Mouse (Mus musculus) left cerebral cortex, postnatal 10 days (tissue): ENCODE data around the gene Il27ra. TPM values are rescaled to one million over a fixed set of nuclear protein-coding genes. Genes with fewer than 3 reads are reported as not detected.
A peak's percentile ranks its signal among the peaks of the same experiment; 100 is the strongest.
"Not testable (repeated sequence)": the region's sequence is repeated elsewhere in the genome, so short reads cannot be mapped to it uniquely, and the experiment has no call there.

Experiments
- DNase-seq, 2 experiments: peaks; one replicate each; pipeline ENCODE4 v3.0.0; 2021 to 2022; ENCODE audit warnings: low spot score in 2 of 2, mixed read lengths in 1 of 2; ENCODE audit errors: extremely low spot score in 1 of 2
- intact Hi-C: fragments of 180-260 bp; cut with DNase I; formaldehyde crosslinking; loops from one replicate; pipeline ENCODE4 v1.15.1; 2025
- total RNA-seq, 2 experiments: library from RNA; stranded (reverse); gene quantifications; 2 replicates each; pipeline ENCODE4 v1.2.3; 2021

Il27ra gene
- total RNA-seq, 2 experiments from 2014 or later, result 0.86 to 1.0 TPM

- DNase-seq, result no peak
- intact Hi-C loops, result no loop called here
Observed at GRCm38 (mm10) chr8:84002957-84003611, 39.3 kb downstream of the Il27ra start.

- intact Hi-C loops, result no loop called here
- DNase-seq, result peak in 1 of 2 experiments; percentile 47
Observed at GRCm38 (mm10) chr8:84001281-84002000, 40.9 kb downstream of the Il27ra start, which contains the start of gene 1700067K01Rik. Gene 1700067K01Rik, plus strand, starts transcription at chr8:84001502.

DNA sequence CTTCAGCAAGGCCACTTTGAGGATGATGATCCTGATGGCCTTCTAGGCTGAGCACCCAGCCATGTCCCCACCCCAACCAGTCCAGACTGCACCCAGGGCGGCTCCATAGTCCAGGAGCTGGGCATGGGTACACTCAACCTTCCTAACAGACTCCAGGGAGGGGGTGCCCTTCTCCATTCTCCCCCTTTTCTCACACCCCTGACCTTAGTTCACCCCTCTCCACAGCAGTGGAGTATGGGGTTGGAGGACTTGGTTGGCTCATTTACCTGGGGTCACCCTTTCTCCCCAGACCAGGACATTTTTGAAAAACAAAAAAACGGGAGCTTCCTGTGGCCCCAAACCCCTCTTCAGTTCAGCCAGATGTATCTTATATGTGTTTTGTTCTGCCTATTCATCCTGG is 42.6 kb downstream of the Il27ra start:
- DNase-seq, result no peak
- intact Hi-C loops, result no loop called here

GRCm38 (mm10) chr8:83999057-83999705 is 43.2 kb downstream of the Il27ra start:
- DNase-seq, result no peak
- intact Hi-C loops, result no loop called here

DNA sequence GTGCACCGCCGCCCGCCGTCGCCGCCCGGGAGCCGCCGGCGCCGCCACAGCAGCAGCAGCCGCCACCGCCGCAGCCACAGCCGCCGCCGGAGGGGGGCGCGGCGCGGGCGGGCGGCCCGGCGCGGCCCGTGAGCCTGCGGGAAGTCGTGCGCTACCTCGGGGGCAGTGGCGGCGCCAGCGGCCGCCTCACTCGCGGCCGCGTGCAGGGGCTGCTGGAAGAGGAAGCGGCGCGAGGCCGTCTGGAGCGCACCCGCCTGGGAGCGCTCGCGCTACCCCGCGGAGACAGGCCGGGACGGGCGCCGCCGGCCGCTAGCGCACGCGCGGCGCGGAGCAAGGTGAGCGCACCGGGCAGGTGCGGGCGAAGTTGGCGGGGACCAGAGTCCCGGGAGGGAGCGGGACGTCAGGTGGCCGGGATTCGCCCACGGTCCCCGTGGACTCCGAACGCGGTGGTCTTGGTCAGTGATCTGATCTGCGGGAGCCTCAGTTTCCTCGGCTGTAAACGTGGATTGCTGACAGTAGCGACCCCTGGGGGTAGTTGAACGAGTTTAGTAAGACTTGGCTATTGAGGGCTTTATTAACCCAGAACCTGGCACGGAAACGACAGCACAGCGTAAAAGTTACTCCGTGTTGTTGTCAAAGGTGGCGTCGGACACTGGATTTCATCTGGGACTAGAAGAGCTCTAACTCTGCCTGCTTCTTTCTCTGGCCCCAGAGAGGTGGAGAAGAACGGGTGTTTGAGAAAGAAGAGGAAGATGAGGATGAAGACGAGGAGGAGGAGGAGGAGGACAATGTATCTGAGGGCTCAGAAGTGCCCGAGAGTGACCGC is 43.9 kb downstream of the Il27ra start:
- peak in 1 of 2 experiments; percentile 74 for DNase-seq
- intact Hi-C loops, result no loop called here

DNA sequence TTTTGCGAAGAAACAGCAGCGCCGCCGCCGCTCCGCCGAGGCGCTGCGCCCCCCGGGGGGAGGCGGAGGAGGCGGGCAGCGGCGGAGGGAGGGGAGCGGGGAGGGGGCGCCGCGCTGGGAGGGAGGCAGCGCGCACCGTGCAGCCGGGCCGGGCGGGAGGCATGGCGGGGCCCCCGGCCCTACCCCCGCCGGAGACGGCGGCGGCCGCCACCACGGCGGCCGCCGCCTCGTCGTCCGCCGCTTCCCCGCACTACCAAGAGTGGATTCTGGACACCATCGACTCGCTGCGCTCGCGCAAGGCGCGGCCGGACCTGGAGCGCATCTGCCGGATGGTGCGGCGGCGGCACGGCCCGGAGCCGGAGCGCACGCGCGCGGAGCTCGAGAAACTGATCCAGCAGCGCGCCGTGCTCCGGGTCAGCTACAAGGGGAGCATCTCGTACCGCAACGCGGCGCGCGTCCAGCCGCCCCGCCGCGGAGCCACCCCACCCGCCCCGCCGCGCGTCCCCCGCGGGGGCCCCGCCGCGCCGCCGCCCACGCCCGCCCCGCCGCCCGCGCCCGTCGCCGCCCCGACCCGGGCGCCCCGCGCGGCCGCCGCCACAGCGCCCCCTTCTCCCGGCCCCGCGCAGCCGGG is 44.8 kb downstream of the Il27ra start, which contains the start of gene Samd1:
Gene Samd1 (plus strand): TSS at position 162 of the 631 bp plus-strand sequence.
- peak in 1 of 2 experiments; percentile 78 for DNase-seq
- intact Hi-C loops, result no loop called here

DNA sequence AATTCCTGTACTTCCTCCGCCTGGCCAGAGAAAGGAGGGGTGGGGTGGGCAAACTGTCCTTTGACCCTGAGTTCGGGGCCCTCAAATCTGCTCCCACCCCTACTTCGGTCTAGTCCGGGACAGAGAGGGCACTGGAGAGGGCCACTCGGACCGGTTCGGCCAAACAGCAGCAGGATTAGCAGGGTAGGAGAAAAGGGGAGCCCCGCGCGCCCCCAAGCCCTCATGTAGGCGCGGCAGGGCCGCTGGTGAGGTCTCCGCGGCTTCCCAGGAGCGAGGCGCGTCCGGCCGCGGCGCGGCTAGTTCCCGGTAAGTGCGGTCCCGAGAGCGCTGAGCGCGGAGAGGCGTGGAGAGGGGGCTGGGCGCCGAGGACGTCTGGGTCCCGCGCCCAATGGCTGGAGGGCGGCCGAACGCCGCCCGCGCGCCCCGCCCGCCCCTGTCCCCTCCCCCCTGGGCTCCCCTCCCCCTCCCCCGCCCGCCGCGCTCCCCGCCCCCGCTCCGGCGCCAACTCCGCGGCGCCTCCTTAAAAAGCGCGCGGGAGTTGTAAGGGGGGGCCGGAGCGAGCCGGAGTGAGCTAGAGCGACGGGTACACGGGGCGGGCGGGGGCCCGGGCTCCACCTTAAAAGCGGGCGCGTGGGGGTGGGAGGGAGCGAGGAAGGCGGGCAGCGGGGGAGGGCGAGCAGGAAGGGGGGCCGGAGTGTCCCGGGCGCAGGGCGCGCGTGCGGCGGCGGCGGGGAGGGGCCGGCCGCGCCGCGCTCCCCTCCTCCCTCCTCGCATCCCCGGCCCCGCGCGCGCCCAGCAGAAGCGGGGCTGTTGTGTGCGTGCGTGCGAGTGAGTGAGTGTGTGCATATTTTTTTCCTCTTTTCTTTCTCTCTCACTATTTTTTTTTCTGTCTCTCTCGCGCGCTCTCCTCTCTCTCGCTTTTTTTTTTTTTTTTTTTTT is 45.6 kb downstream of the Il27ra start:
- intact Hi-C loops, result no loop called here
- DNase-seq, result peak; percentile 66 to 95

DNA sequence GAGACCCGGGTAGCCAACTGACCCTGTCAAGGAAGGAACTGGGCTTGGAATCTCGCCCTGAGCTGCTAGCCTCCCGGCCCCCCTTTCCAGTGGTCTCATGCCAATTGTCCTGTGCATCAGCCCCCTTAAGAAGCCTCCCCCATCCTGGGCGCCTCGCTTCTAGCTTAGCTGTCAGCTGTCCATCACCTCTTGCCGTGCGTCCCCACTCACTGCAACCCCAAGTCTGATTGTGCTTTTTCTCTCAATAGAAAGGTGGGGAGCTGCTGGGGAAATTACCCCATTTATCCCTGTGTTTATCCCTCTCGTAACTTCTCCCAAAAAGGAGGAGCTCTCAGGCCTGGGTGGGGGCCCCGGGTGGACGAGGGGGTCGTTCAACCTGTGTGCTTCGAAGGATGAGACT is 46.4 kb downstream of the Il27ra start:
- intact Hi-C loops, result no loop called here
- peak in 1 of 2 experiments; percentile 42 for DNase-seq

- DNase-seq, result no peak
- intact Hi-C loops, result no loop called here
Observed at GRCm38 (mm10) chr8:83994030-83994429, 48.4 kb downstream of the Il27ra start.

DNA sequence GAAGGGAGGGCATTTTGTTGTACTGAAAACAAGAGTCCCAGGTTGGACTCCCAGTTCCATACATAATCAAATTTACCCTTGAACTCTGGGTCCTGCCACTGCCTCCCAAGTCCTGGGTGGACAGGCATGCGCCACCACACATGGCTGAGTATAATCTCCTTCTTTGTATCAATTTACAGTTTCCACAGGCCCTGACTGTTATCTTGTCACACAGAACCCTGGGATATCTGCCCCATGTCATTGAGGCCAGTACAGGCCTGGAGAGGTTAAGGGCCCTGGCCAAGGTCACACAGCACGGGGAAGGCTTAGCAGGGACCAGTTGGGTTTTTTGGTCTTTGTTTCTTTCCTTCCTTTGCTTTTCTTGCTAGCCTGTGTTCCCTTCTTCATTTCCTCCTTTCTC is 49.9 kb downstream of the Il27ra start:
- DNase-seq, result no peak
- intact Hi-C loops, result no loop called here

- intact Hi-C loops, result no loop called here
- no peak for DNase-seq
Observed at GRCm38 (mm10) chr8:83990170-83990569, 52.2 kb downstream of the Il27ra start.

DNA sequence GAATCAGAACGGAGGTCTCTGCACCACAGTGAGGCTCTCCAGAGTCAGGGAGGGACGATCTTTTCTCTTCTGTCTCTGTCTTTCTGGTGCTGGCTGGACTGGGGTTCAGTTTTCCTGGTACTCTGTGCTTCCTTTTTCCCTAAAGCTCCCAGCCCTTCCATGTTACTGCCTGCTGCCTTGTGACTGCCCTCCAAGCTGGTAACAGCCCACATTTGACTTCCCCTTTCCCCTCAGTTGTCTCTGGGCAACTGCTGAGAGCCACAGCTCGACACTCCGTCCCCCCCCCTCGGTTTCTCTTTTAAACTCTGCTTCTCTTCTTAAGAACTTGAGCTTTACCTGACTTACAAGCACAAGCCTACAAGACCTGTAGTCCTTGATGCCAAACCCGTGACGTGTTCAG is 53.1 kb downstream of the Il27ra start:
- no peak for DNase-seq

GRCm38 (mm10) chr8:83983222-83983621 is 59.2 kb downstream of the Il27ra start:
- DNase-seq, intact Hi-C loops: not testable (repeated sequence)

More for the DNA sequence above, 53.1 kb downstream of the Il27ra start:
- intact Hi-C loops, result no loop called here

- intact Hi-C loops, result no loop called here
- DNase-seq, result no peak
Observed at GRCm38 (mm10) chr8:83982449-83982848, 59.9 kb downstream of the Il27ra start.

DNA sequence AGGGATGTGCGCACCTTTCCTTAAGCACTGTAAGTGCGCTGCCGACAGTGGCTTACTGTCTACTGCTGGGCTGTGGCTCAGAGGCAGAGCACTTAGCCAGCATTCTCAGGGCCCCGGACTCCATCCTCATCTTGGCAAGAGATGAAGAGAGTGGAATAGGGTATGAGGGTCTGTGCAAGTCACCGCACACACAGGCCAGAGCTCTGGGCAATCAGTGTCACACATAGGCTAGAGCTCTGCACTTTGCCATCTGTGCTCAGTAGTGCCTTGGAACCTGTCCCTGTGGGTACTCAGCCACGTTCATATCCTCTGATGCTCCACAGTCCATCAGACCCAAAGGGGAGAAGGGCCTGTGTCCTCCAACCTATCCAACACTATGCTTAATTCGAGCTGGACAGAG is 60.9 kb downstream of the Il27ra start:
- no peak for DNase-seq
- intact Hi-C loops, result no loop called here

DNA sequence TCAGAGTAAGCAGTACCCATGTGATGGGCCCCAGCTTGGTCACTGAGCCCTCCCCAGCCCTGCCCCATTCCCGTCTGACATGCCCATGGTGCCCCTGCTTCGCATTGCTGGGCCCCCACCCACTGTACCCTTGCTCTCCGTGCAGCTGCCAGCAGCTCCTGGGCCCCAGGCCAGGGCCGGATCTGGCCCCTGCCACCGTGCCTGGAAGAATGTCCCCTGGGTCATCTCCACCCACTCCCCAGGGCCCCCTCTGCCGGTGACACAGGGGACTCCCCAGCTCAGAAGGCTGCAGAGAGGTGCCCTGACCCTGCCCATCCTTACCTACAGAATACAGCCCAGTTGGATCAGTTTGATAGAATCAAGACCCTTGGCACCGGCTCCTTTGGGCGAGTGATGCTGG is 61.5 kb downstream of the Il27ra start:
- DNase-seq, result peak in 1 of 2 experiments; percentile 36
- intact Hi-C loops, result no loop called here
